Mouse (Mus musculus): Measurements from ENCODE around the gene Usp48.
A peak's percentile ranks its signal among the peaks of the same experiment; 100 is the strongest.

Usp48 gene

GRCm38 (mm10) chr4:137664433-137664979 is 71.0 kb downstream of the Usp48 start, which contains the start of gene Rap1gap:
Rap1gap (plus strand) TSS chr4:137664726.
- peak; percentile 49 for DNase-seq

GRCm38 (mm10) chr4:137664980-137665675 is 71.6 kb downstream of the Usp48 start:
- no peak for DNase-seq

- no peak for DNase-seq
Observed at GRCm38 (mm10) chr4:137665791-137666190, 72.2 kb downstream of the Usp48 start.

GRCm38 (mm10) chr4:137666283-137666957 is 72.9 kb downstream of the Usp48 start:
- DNase-seq, result no peak

GRCm38 (mm10) chr4:137666958-137667345 is 73.4 kb downstream of the Usp48 start:
- DNase-seq, result no peak

- DNase-seq, result no peak
Observed at GRCm38 (mm10) chr4:137667747-137668146, 74.2 kb downstream of the Usp48 start.

- DNase-seq, result no peak
Observed at GRCm38 (mm10) chr4:137671711-137672500, 78.4 kb downstream of the Usp48 start.

- DNase-seq, result no peak
Observed at GRCm38 (mm10) chr4:137675566-137675965, 82.0 kb downstream of the Usp48 start.

- peak; percentile 78 for DNase-seq
Observed at GRCm38 (mm10) chr4:137676057-137676456, 82.5 kb downstream of the Usp48 start.

GRCm38 (mm10) chr4:137676700-137677484 is 83.3 kb downstream of the Usp48 start:
- DNase-seq, result no peak

GRCm38 (mm10) chr4:137677906-137678305 is 84.4 kb downstream of the Usp48 start:
- DNase-seq, result no peak

GRCm38 (mm10) chr4:137678568-137678967 is 85.0 kb downstream of the Usp48 start:
- no peak for DNase-seq

GRCm38 (mm10) chr4:137679979-137680550 is 86.5 kb downstream of the Usp48 start:
- DNase-seq, result no peak

GRCm38 (mm10) chr4:137680721-137681120 is 87.2 kb downstream of the Usp48 start:
- peak; percentile 31 for DNase-seq

GRCm38 (mm10) chr4:137681408-137682104 is 88.0 kb downstream of the Usp48 start:
- DNase-seq, result peak; percentile 59

- peak; percentile 64 for DNase-seq
Observed at GRCm38 (mm10) chr4:137682961-137683453, 89.5 kb downstream of the Usp48 start.

- DNase-seq, result no peak
Observed at GRCm38 (mm10) chr4:137684830-137685343, 91.3 kb downstream of the Usp48 start.

- DNase-seq, result no peak
Observed at GRCm38 (mm10) chr4:137686303-137686702, 92.7 kb downstream of the Usp48 start.

- DNase-seq, result no peak
Observed at GRCm38 (mm10) chr4:137687234-137687825, 93.8 kb downstream of the Usp48 start.

- DNase-seq, result no peak
Observed at GRCm38 (mm10) chr4:137692107-137692902, 98.8 kb downstream of the Usp48 start.
